Mouse (Mus musculus): ENCODE measurements at regions not wholly inside any gene's neighbourhood (a gene's known extent, or its start where the extent isn't known, plus 50 kb on each side); places are given as distances from the start of the nearest gene placed in this dataset.

GRCm38 (mm10) chr10:43634371-43635080 is 56.4 kb downstream of the Cd24a start:
- no peak for DNase-seq (ENCODE audit: low spot score)

GRCm38 (mm10) chr10:43641169-43641945 is 63.3 kb downstream of the Cd24a start:
- no peak for DNase-seq (ENCODE audit: low spot score)

GRCm38 (mm10) chr10:43646326-43646725 is 68.2 kb downstream of the Cd24a start:
- DNase-seq (ENCODE audit: low spot score) = no peak

GRCm38 (mm10) chr10:43646965-43647364 is 68.9 kb downstream of the Cd24a start:
- no peak for DNase-seq (ENCODE audit: low spot score)

- no peak for DNase-seq (ENCODE audit: low spot score)
Measured at GRCm38 (mm10) chr10:43648186-43648585, 70.1 kb downstream of the Cd24a start.

- DNase-seq (ENCODE audit: low spot score) = no peak
Measured at GRCm38 (mm10) chr10:43648815-43649447, 70.8 kb downstream of the Cd24a start.

- DNase-seq (ENCODE audit: low spot score) = no peak
Measured at GRCm38 (mm10) chr10:43650449-43650848, 72.4 kb downstream of the Cd24a start.

- no peak for DNase-seq (ENCODE audit: low spot score)
Measured at GRCm38 (mm10) chr10:43651505-43651904, 73.4 kb downstream of the Cd24a start.

GRCm38 (mm10) chr10:43651915-43652314 is 73.8 kb downstream of the Cd24a start:
- DNase-seq (ENCODE audit: low spot score) = no peak

- DNase-seq (ENCODE audit: low spot score) = no peak
Measured at GRCm38 (mm10) chr10:43655082-43655671, 77.1 kb downstream of the Cd24a start.

GRCm38 (mm10) chr10:43655680-43656079 is 77.6 kb downstream of the Cd24a start:
- no peak for DNase-seq (ENCODE audit: low spot score)

GRCm38 (mm10) chr10:43656207-43656606 is 78.1 kb downstream of the Cd24a start:
- DNase-seq (ENCODE audit: low spot score) = no peak

GRCm38 (mm10) chr10:43657501-43658225 is 79.6 kb downstream of the Cd24a start:
- DNase-seq (ENCODE audit: low spot score) = no peak

- DNase-seq (ENCODE audit: low spot score) = no peak
Measured at GRCm38 (mm10) chr10:43658226-43658593, 80.1 kb downstream of the Cd24a start.

GRCm38 (mm10) chr10:43664844-43665243 is 86.8 kb downstream of the Cd24a start:
- no peak for DNase-seq (ENCODE audit: low spot score)

GRCm38 (mm10) chr10:43666262-43667085 is 88.4 kb downstream of the Cd24a start:
- no peak for DNase-seq (ENCODE audit: low spot score)

GRCm38 (mm10) chr10:43667086-43667690 is 89.1 kb downstream of the Cd24a start:
- DNase-seq (ENCODE audit: low spot score) = no peak

- DNase-seq (ENCODE audit: low spot score) = no peak
Measured at GRCm38 (mm10) chr10:43667732-43668247, 89.7 kb downstream of the Cd24a start.

GRCm38 (mm10) chr10:43669471-43669870 is 91.4 kb downstream of the Cd24a start:
- DNase-seq (ENCODE audit: low spot score) = no peak

- no peak for DNase-seq (ENCODE audit: low spot score)
Measured at GRCm38 (mm10) chr10:43670745-43671144, 92.7 kb downstream of the Cd24a start.

All from left cerebral cortex, adult 11 months (tissue).